Mouse (Mus musculus) liver, embryonic 16.5 days (tissue): ENCODE data around the gene Pygo2. TPM values are rescaled to one million over a fixed set of nuclear protein-coding genes. Genes with fewer than 3 reads are reported as not detected.

Source experiments
- ATAC-seq: fragments of 200-750 bp; cut with Nextera tagmentation; 2 replicates; pipeline ENCODE4 v1.8.0; 2017; ENCODE audit warnings: low read depth, mild to moderate bottlenecking, moderate number of reproducible peaks, moderate library complexity
- H3K27ac ChIP-seq: fragments of 300-500 bp; sonication (generic); 2 replicates; pipeline ENCODE4 v1.5.1; 2014; ENCODE audit warnings: mild to moderate bottlenecking, low read length
- H3K27me3 ChIP-seq: fragments of 300-500 bp; sonication (generic); 2 replicates; pipeline ENCODE4 v1.6.1; 2014; ENCODE audit warnings: low read depth, low read length, mixed read lengths; ENCODE audit not compliant: control insufficient read depth, insufficient read depth
- H3K36me3 ChIP-seq: fragments of 300-500 bp; sonication (generic); 2 replicates; pipeline ENCODE4 v1.6.1; 2014; ENCODE audit warnings: mild to moderate bottlenecking; ENCODE audit not compliant: control insufficient read depth, insufficient read depth
- H3K4me1 ChIP-seq: fragments of 300-500 bp; sonication (generic); 2 replicates; pipeline ENCODE4 v1.6.1; 2014; ENCODE audit warnings: low read depth, low read length, mixed read lengths; ENCODE audit not compliant: control insufficient read depth
- H3K4me2 ChIP-seq: fragments of 300-500 bp; sonication (generic); 2 replicates; pipeline ENCODE4 v1.6.1; 2014; ENCODE audit warnings: low read depth, low read length, mixed read lengths
- H3K4me3 ChIP-seq: fragments of 300-500 bp; sonication (generic); 2 replicates; pipeline ENCODE4 v1.5.1; 2014; ENCODE audit warnings: low read depth, mild to moderate bottlenecking, low read length
- H3K9ac ChIP-seq: fragments of 300-500 bp; sonication (generic); 2 replicates; pipeline ENCODE4 v1.6.1; 2014; ENCODE audit warnings: low read depth, low read length
- H3K9me3 ChIP-seq: fragments of 300-500 bp; sonication (generic); replicated peaks from 2 replicates; pipeline ENCODE4 v1.6.1; 2016; ENCODE audit warnings: low read length; ENCODE audit not compliant: control insufficient read depth
- WGBS: fragments of 180-500 bp; shearing (Covaris S2); extraction: QIAGEN DNeasy Blood & Tissue Kit; methylation state at CpG from one replicate; pipeline ENCODE4 v1.1.7; 2014; ENCODE audit not compliant: insufficient replicate concordance; 5-methylcytosine and 5-hydroxymethylcytosine counted together
- polyA plus RNA-seq: library from polyadenylated mRNA; unstranded; fragments of >200 nt; fragmentation: Nextera tagmentation; extraction: Ambion mirVana; gene quantifications from 2 replicates; pipeline ENCODE4 v1.2.1, GENCODE M21; 2015

Gene Pygo2
- polyA plus RNA-seq: 6.6 and 8.7 TPM in 2 replicates

DNA sequence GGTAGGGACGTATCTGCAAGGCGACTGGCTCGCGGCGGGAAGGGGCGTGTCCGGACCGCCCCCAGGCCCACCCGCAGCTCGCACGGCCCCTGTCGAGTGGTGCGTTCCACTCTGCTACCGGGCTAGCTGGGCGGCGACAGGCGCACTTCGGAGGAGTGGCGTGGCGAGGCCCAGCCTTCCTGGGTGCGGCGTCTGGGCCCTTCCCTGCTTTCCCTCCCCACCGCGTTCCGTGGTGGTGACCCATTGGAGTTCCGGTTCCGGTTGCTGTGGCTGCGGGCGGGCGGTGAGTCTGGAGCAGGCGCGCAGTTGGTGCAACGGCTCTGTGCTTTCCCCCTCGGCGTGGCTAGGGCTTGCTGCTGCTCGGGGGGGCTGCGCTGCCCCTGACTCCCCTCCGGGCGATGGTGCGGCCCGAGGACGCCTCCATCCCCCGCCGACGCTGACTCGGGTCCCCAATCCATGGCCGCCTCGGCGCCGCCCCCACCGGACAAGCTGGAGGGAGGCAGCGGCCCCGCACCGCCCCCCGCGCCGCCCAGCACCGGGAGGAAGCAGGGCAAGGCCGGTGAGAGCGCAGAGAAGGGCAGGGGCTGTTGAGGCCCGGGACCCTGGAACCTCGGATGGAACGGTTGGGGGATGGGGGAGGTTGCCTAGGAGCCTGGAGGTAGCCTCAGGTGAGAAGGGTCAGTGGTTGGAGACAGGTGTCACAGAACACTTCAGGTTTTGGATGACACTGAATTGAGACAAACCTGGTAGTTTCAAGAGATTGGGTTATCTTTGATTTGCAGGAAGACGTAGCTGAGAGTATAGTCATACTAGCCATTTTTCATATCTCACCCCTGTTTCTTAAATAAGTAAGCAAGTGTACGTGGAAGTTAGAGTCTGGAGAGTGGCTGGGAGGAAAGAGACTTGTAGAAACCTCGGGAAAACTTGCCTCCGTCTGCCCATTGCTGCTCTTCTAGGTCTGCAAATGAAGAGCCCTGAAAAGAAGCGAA lies at the start of gene Pygo2:
Gene Pygo2 (plus strand): TSS at position 44 of the 989 bp plus-strand sequence.
- Histone ChIP-seq H3K9ac (peak within 1 kb of the TSS; percentile 94), H3K27me3 (no peaks in the 10 kb centered on the region), H3K4me1 (peaks cover 30% of the 10 kb centered on the region), H3K4me3 (peak within 1 kb of the TSS; percentile 91), H3K27ac (peak within 1 kb of the TSS; percentile 86), H3K9me3 (no peaks in the 10 kb centered on the region), H3K4me2 (peak within 1 kb of the TSS; percentile 91), H3K36me3 (peaks cover 36% of the 10 kb centered on the region)
- ATAC-seq: peak; percentile 98
- 2% methylated on average over 68 of the region's 68 CpGs for WGBS

GRCm38 (mm10) chr3:89380291-89380690 lies 49.7 kb upstream of the Pygo2 start:
- peaks cover 12% of the 10 kb centered on the region for H3K4me1 ChIP-seq
- no peaks in the 10 kb centered on the region for H3K27me3 ChIP-seq
- no peak for ATAC-seq

DNA sequence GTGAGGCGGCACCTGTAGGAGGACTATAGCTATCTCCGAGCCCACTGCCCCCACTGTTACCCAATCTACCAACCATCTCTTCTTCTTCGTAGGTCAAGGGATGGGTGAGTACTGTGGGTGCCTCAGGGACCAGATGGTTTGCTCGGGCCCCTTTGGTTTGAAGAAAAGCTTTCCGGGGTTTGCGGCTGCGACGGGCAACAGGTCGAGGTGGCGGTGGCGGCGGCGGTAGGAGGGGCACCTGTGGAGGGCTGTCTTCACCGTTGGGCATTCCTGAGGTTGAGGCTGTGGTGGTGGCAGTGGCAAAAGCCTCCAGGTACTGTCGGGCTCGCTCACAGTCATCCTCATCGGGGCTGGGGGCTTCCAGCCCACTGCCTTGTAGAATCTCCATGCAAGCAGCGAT lies 49.3 kb upstream of the Pygo2 start:
- Histone ChIP-seq H3K27me3 (no peaks in the 10 kb centered on the region), H3K4me1 (peaks cover 12% of the 10 kb centered on the region), H3K27ac (no peak overlapping the region), H3K9ac (no peak overlapping the region), H3K36me3 (no peaks in the 10 kb centered on the region), H3K9me3 (no peaks in the 10 kb centered on the region), H3K4me3 (no peak overlapping the region), H3K4me2 (no peak overlapping the region)
- 80% methylated on average over 18 of the region's 18 CpGs for WGBS
- ATAC-seq: no peak

More at GRCm38 (mm10) chr3:89380291-89380690, 49.7 kb upstream of the Pygo2 start:
- no peak overlapping the region for H3K27ac ChIP-seq
- H3K4me2 ChIP-seq: no peak overlapping the region
- no peak overlapping the region for H3K4me3 ChIP-seq
- no peak overlapping the region for H3K9ac ChIP-seq
- H3K36me3 ChIP-seq: no peaks in the 10 kb centered on the region
- 81% methylated on average over 14 of the region's 14 CpGs for WGBS
- H3K9me3 ChIP-seq: no peaks in the 10 kb centered on the region

- Histone ChIP-seq H3K27me3 (no peaks in the 10 kb centered on the region), H3K9me3 (no peaks in the 10 kb centered on the region), H3K36me3 (no peaks in the 10 kb centered on the region), H3K9ac (no peak overlapping the region), H3K27ac (no peak overlapping the region), H3K4me2 (no peak overlapping the region), H3K4me3 (no peak overlapping the region), H3K4me1 (peaks cover 12% of the 10 kb centered on the region)
- 80% methylated on average over 11 of the region's 11 CpGs for WGBS
- no peak for ATAC-seq
Measured at GRCm38 (mm10) chr3:89381233-89381632, 48.8 kb upstream of the Pygo2 start.

GRCm38 (mm10) chr3:89382033-89382882 lies 47.8 kb upstream of the Pygo2 start:
- WGBS: 69% methylated on average over 9 of the region's 9 CpGs
- H3K36me3 ChIP-seq: no peaks in the 10 kb centered on the region
- no peak overlapping the region for H3K27ac ChIP-seq
- no peak overlapping the region for H3K4me3 ChIP-seq
- no peak overlapping the region for H3K9ac ChIP-seq
- ATAC-seq: no peak
- H3K4me2 ChIP-seq: no peak overlapping the region
- no peaks in the 10 kb centered on the region for H3K9me3 ChIP-seq
- no peaks in the 10 kb centered on the region for H3K27me3 ChIP-seq
- peaks cover 15% of the 10 kb centered on the region for H3K4me1 ChIP-seq

GRCm38 (mm10) chr3:89382950-89383349 lies 47.1 kb upstream of the Pygo2 start:
- no peak for ATAC-seq
- no peaks in the 10 kb centered on the region for H3K27me3 ChIP-seq
- no peak overlapping the region for H3K4me3 ChIP-seq

GRCm38 (mm10) chr3:89383651-89384255 lies 46.3 kb upstream of the Pygo2 start:
- Histone ChIP-seq H3K4me1 (peaks cover 20% of the 10 kb centered on the region), H3K4me2 (no peak overlapping the region), H3K27me3 (no peaks in the 10 kb centered on the region), H3K27ac (no peak overlapping the region), H3K9me3 (no peaks in the 10 kb centered on the region), H3K4me3 (no peak overlapping the region), H3K9ac (no peak overlapping the region), H3K36me3 (no peaks in the 10 kb centered on the region)
- 59% methylated on average over 5 of the region's 5 CpGs for WGBS
- no peak for ATAC-seq

More at GRCm38 (mm10) chr3:89382950-89383349, 47.1 kb upstream of the Pygo2 start:
- Histone ChIP-seq H3K4me1 (peaks cover 20% of the 10 kb centered on the region), H3K36me3 (no peaks in the 10 kb centered on the region), H3K4me2 (no peak overlapping the region), H3K9ac (no peak overlapping the region), H3K27ac (no peak overlapping the region), H3K9me3 (no peaks in the 10 kb centered on the region)
- WGBS: 72% methylated on average over 5 of the region's 5 CpGs

DNA sequence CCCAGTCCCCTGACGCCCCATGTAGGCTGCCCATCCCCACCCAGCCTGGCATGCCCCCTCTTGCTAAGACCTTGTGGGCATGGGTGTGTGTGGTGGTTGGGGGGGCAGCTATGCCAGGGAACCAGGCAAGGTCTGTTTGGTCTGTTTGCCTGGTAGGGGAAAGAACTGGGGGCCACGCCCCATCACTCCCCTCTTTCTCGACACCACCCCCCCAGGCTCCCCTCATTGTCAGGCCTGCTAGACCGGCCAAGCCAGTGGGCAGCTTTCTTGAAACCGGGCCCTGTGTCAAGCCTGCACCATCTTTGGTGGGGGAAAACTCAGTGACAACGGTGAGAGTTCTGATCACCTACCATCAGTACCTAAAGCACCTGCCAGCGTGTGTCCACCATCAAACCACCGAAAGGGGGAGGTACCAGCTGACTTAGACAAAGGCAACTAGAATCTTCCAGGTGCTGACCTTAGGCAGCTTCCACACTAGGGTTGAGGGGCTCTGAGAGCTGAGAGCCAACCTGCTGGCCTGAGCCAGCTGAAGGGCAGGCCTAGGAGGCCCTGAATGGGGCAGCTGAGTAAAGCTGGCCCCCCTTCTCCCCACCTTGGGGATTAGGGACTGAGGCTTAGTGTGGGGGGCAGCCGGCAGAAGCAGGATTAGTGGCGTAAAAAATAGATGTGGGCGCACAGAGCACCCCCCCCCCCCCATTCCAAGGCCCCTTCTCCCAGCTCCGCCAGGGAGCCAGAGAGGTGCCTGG lies 45.5 kb upstream of the Pygo2 start:
- H3K4me1 ChIP-seq: peaks cover 18% of the 10 kb centered on the region
- no peak for ATAC-seq
- 69% methylated on average over 12 of the region's 12 CpGs for WGBS
- H3K36me3 ChIP-seq: no peaks in the 10 kb centered on the region
- 0 out of 2 replicates have a peak overlapping the region, but pooled peaks have one; percentile 43 for H3K4me3 ChIP-seq
- H3K27ac ChIP-seq: no peak overlapping the region
- no peaks in the 10 kb centered on the region for H3K9me3 ChIP-seq
- no peaks in the 10 kb centered on the region for H3K27me3 ChIP-seq
- peak overlapping the region; percentile 26; the same call in 1 of the 2 replicates for H3K4me2 ChIP-seq
- no peak overlapping the region for H3K9ac ChIP-seq
